Mouse (Mus musculus) limb, embryonic 15.5 days (tissue): Measurements from ENCODE around the gene Psmc3. TPM values are rescaled to one million over a fixed set of nuclear protein-coding genes. Genes with fewer than 3 reads are reported as not detected.
"Not testable (repeated sequence)": the region's sequence is repeated elsewhere in the genome, so short reads cannot be mapped to it uniquely, and the experiment has no call there.

ENCODE experiments used
- ATAC-seq: fragments of 200-750 bp; cut with Nextera tagmentation; 2 replicates; pipeline ENCODE4 v1.8.0; 2017; ENCODE audit warnings: low read depth, moderate TSS enrichment; ENCODE audit not compliant: insufficient number of reproducible peaks, low FRiP score, low TSS enrichment
- H3K27ac ChIP-seq: fragments of 300-500 bp; sonication (generic); 2 replicates; pipeline ENCODE4 v1.5.1; 2015; ENCODE audit warnings: moderate library complexity, mild to moderate bottlenecking, inconsistent platforms
- H3K27me3 ChIP-seq: fragments of 300-500 bp; sonication (generic); 2 replicates; pipeline ENCODE4 v1.6.1; 2015; ENCODE audit warnings: inconsistent platforms
- H3K36me3 ChIP-seq: fragments of 300-500 bp; sonication (generic); 2 replicates; pipeline ENCODE4 v1.6.1; 2015; ENCODE audit warnings: inconsistent platforms
- H3K4me1 ChIP-seq: fragments of 300-500 bp; sonication (generic); 2 replicates; pipeline ENCODE4 v1.6.1; 2015; ENCODE audit warnings: inconsistent platforms
- H3K4me2 ChIP-seq: fragments of 300-500 bp; sonication (generic); 2 replicates; pipeline ENCODE4 v1.6.1; 2015; ENCODE audit warnings: mild to moderate bottlenecking, inconsistent platforms
- H3K4me3 ChIP-seq: fragments of 300-500 bp; sonication (generic); 2 replicates; pipeline ENCODE4 v1.5.1; 2015; ENCODE audit warnings: mild to moderate bottlenecking, inconsistent platforms
- H3K9ac ChIP-seq: fragments of 300-500 bp; sonication (generic); 2 replicates; pipeline ENCODE4 v1.6.1; 2015; ENCODE audit warnings: inconsistent platforms
- H3K9me3 ChIP-seq: fragments of 300-500 bp; sonication (generic); 2 replicates; pipeline ENCODE4 v1.6.1; 2016; ENCODE audit warnings: inconsistent platforms
- WGBS: fragments of 180-500 bp; shearing (Covaris S2); methylation state at CpG from one replicate; pipeline ENCODE4 v1.1.7; 2015; 5-methylcytosine and 5-hydroxymethylcytosine counted together
- polyA plus RNA-seq: library from polyadenylated mRNA; unstranded; fragments of >200 nt; fragmentation: Nextera tagmentation; extraction: Ambion mirVana; gene quantifications from 2 replicates; pipeline ENCODE4 v1.2.1, GENCODE M21; 2015

Gene Psmc3
- polyA plus RNA-seq, result 248 and 294 TPM in 2 replicates

DNA sequence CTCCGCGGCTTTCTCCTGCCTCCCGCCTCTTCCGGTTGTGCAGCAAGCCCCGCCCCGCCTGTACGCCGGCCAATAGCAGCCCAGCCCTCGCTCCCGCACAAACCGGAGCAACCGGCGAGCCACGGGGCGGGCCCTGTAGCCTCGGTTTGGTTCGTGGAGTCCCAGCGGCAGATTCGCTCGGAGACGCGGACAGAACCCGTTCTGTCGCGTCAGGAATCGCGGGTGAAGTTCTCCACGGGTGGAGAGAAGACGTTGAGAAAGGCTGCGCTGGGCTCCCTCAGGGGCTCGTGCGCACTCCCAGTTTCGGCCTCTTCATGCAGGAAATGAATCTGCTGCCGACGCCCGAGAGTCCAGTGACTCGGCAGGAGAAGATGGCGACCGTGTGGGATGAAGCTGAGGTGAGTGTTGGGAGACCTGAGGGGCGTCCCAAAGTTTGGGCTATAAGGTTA, at the start of gene Psmc3:
TSS of gene Psmc3 (plus strand) at position 76 of the 449 bp plus-strand sequence.
- Histone ChIP-seq H3K4me1 (peaks cover 17% of the 10 kb centered on the region), H3K36me3 (peaks cover 43% of the 10 kb centered on the region), H3K4me3 (peak within 1 kb of the TSS; percentile 91), H3K4me2 (peak within 1 kb of the TSS; percentile 82), H3K9me3 (no peaks in the 10 kb centered on the region), H3K27me3 (no peaks in the 10 kb centered on the region), H3K9ac (peak within 1 kb of the TSS; percentile 73), H3K27ac (peak within 1 kb of the TSS; percentile 93)
- peak; percentile 95 for ATAC-seq
- 0% methylated on average over 40 of the region's 40 CpGs for WGBS

GRCm38 (mm10) chr2:91008536-91008935, 45.3 kb upstream of the Psmc3 start:
- no peak overlapping the region for H3K4me3 ChIP-seq
- ATAC-seq, result no peak
- WGBS, result 97% methylated on average over 8 of the region's 8 CpGs
- H3K9ac ChIP-seq, result no peak overlapping the region
- no peak overlapping the region for H3K27ac ChIP-seq
- peaks cover 79% of the 10 kb centered on the region for H3K36me3 ChIP-seq
- H3K9me3 ChIP-seq, result no peaks in the 10 kb centered on the region
- no peak overlapping the region for H3K4me2 ChIP-seq
- no peaks in the 10 kb centered on the region for H3K4me1 ChIP-seq
- H3K27me3 ChIP-seq, result no peaks in the 10 kb centered on the region

- Histone ChIP-seq H3K27ac (no peak overlapping the region), H3K4me3 (no peak overlapping the region), H3K9ac (no peak overlapping the region), H3K4me1 (no peaks in the 10 kb centered on the region), H3K36me3 (peaks cover 70% of the 10 kb centered on the region), H3K9me3 (no peaks in the 10 kb centered on the region), H3K4me2 (no peak overlapping the region), H3K27me3 (no peaks in the 10 kb centered on the region)
- 84% methylated on average over 2 of the region's 2 CpGs for WGBS
- ATAC-seq, result no peak
Measured at GRCm38 (mm10) chr2:91013881-91014280, 39.9 kb upstream of the Psmc3 start.

DNA sequence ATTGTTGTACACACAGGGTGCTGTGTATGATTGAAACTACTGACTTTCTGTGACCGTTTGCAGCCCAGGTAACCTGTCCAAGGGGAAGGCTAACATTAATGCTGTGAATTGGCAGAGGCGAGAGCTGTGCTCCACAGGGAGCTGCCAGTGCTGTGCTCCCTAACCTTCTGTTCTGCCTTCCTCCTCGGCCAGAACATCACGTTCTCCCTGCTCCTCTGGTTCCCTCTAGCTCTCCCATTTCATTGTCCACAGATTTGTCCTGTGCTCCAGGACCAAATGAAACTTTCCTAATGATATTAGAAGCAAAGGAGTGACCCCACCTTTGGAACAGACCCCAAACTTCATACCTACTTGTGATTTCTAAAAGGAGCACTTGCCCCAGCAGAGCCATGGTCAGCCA, 38.4 kb upstream of the Psmc3 start:
- WGBS, result 82% methylated on average over 4 of the region's 4 CpGs
- Histone ChIP-seq H3K9me3 (no peaks in the 10 kb centered on the region), H3K4me3 (no peak overlapping the region), H3K27ac (no peak overlapping the region; the same call in 1 of the 2 replicates), H3K4me1 (no peaks in the 10 kb centered on the region), H3K9ac (no peak overlapping the region), H3K36me3 (peaks cover 64% of the 10 kb centered on the region), H3K27me3 (no peaks in the 10 kb centered on the region), H3K4me2 (no peak overlapping the region)
- ATAC-seq, result no peak

DNA sequence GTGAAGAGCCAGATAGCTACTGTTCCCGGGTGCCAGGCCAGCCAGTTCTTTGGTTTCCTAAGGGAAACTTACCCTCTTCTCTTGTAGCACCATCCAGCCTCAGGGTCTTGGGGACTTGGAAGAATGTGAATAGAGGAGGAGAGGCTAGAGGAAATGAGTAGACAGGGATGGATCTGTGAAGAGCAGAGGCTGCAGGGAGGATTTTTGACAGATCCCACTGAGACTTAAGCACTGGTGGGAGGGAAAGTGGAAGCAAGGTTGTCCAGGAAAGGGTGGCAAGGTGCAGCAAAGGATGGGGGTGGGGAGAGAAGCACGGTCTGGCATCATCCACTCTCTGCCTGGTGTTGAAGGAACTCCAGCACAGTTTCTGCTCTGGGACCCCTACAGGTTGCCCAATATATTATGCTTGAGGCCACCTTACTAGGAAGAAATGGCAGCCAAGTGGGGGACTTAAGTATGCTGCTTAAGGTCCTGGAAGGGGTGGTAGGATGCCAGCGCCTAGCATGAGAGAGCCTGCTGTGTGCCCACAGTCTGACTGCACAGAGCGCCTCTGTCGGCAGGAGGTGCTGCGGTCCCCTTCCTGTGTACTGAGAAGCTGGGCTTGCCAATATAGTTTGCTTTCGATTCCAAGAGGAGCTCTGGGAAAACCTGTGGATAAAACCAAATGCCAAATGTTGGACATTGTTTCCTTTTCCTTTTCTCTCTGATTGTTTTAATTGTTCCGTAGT, 35.6 kb upstream of the Psmc3 start:
- no peak overlapping the region for H3K4me2 ChIP-seq
- no peaks in the 10 kb centered on the region for H3K4me1 ChIP-seq
- no peaks in the 10 kb centered on the region for H3K27me3 ChIP-seq
- H3K27ac ChIP-seq, result no peak overlapping the region
- no peak for ATAC-seq
- peaks cover 49% of the 10 kb centered on the region for H3K36me3 ChIP-seq
- no peak overlapping the region for H3K9ac ChIP-seq
- WGBS, result 76% methylated on average over 8 of the region's 8 CpGs
- H3K9me3 ChIP-seq, result no peaks in the 10 kb centered on the region
- H3K4me3 ChIP-seq, result no peak overlapping the region

DNA sequence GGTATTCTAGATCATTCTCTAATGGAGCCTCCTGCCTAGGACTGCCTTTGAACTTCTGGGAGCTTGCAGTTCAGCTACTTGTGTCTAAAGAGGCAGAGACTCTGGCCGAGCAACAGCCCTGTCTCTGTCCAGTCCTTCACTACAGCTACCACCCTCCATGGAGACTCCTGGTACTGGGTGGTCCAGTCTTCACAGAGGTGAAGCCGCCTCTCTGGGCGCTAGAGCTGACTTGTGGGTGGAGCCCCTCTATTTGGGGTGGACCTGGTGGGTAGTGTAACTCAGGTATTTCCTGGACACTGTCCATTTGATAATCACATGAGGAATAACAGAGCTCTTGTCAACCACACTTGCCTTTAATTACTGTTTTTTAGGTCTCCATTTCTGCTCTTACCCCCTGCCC, 33.9 kb upstream of the Psmc3 start:
- ATAC-seq, result no peak
- H3K9ac ChIP-seq, result no peak overlapping the region
- no peak overlapping the region for H3K4me2 ChIP-seq
- peaks cover 32% of the 10 kb centered on the region for H3K36me3 ChIP-seq
- H3K27me3 ChIP-seq, result no peaks in the 10 kb centered on the region
- H3K4me1 ChIP-seq, result no peaks in the 10 kb centered on the region
- no peak overlapping the region for H3K27ac ChIP-seq
- no peaks in the 10 kb centered on the region for H3K9me3 ChIP-seq
- WGBS, result 97% methylated on average over 3 of the region's 3 CpGs
- H3K4me3 ChIP-seq, result no peak overlapping the region

GRCm38 (mm10) chr2:91022266-91022665, 31.5 kb upstream of the Psmc3 start:
- WGBS, result 96% methylated on average over 7 of the region's 7 CpGs
- ATAC-seq, H3K4me3 ChIP-seq: not testable (repeated sequence)

GRCm38 (mm10) chr2:91023131-91023530, 30.7 kb upstream of the Psmc3 start:
- H3K27me3 ChIP-seq, result no peaks in the 10 kb centered on the region
- peaks cover 18% of the 10 kb centered on the region for H3K36me3 ChIP-seq
- 0 out of 2 replicates have a peak, but pooled peaks cover 3% of the 10 kb centered on the region for H3K4me1 ChIP-seq
- no peak for ATAC-seq
- H3K9me3 ChIP-seq, result no peaks in the 10 kb centered on the region
- no peak overlapping the region for H3K9ac ChIP-seq
- H3K4me3 ChIP-seq, result no peak overlapping the region
- 73% methylated on average over 2 of the region's 2 CpGs for WGBS
- no peak overlapping the region for H3K27ac ChIP-seq
- H3K4me2 ChIP-seq, result no peak overlapping the region

More at GRCm38 (mm10) chr2:91022266-91022665, 31.5 kb upstream of the Psmc3 start:
- H3K36me3 ChIP-seq, result peaks cover 18% of the 10 kb centered on the region
- not testable (repeated sequence) for H3K4me1 ChIP-seq, H3K9ac ChIP-seq, H3K9me3 ChIP-seq, H3K27ac ChIP-seq, H3K27me3 ChIP-seq, H3K4me2 ChIP-seq

DNA sequence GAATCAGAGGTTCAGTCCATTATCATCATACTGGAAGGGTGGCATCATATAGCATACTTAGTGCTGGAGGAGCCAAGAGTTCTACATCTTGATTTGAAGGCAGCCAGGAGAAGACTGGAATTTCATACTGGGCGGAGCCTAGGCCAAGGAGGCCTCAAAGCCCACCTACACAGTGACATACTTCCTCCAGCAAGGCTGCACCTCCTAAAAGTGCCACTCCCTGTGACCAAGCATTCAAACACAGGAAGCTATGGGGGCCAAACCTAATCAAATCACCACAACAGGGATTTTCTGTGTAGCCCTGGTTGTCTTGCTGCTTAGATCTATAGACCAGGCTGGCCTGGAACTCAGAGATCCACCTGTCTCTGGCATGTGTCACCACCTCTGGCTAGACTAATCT, 29.9 kb upstream of the Psmc3 start:
- Histone ChIP-seq H3K36me3 (peaks cover 15% of the 10 kb centered on the region), H3K27ac (no peak overlapping the region), H3K27me3 (no peaks in the 10 kb centered on the region), H3K9me3 (no peaks in the 10 kb centered on the region), H3K4me3 (no peak overlapping the region), H3K4me1 (0 out of 2 replicates have a peak, but pooled peaks cover 3% of the 10 kb centered on the region), H3K4me2 (no peak overlapping the region), H3K9ac (no peak overlapping the region)
- 95% methylated on average over 1 of the region's 1 CpGs for WGBS
- no peak for ATAC-seq

GRCm38 (mm10) chr2:91025081-91025516, 28.7 kb upstream of the Psmc3 start:
- H3K9me3 ChIP-seq, result no peaks in the 10 kb centered on the region
- peaks cover 9% of the 10 kb centered on the region for H3K36me3 ChIP-seq
- no peak overlapping the region for H3K27ac ChIP-seq
- no peaks in the 10 kb centered on the region for H3K27me3 ChIP-seq
- ATAC-seq, result no peak
- no peak overlapping the region for H3K9ac ChIP-seq
- WGBS, result 97% methylated on average over 1 of the region's 1 CpGs
- no peak overlapping the region for H3K4me3 ChIP-seq
- H3K4me1 ChIP-seq, result 0 out of 2 replicates have a peak, but pooled peaks cover 3% of the 10 kb centered on the region
- no peak overlapping the region for H3K4me2 ChIP-seq

DNA sequence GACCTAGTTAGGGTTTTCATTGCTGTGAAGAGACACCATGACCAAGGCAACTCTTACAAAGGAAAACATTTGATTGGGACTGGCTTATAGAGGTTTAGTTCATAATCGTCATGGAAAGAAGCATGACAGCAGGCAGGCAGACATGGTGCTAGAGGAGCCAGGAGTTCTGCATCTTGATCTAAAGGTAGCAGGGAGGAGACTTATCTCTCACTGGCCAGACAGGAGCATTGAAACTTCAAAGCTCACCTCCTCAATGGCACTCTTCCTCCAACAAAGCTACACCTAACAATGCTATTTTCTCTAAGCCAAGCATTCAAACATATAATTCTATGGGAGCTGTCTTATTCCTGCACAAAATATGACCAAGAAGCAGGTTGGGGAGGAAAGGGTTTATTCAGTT, 27.3 kb upstream of the Psmc3 start:
- Histone ChIP-seq H3K4me3 (no peak overlapping the region), H3K9me3 (no peaks in the 10 kb centered on the region), H3K36me3 (no peaks in the 10 kb centered on the region), H3K9ac (no peak overlapping the region), H3K4me1 (0 out of 2 replicates have a peak, but pooled peaks cover 3% of the 10 kb centered on the region), H3K27ac (no peak overlapping the region), H3K4me2 (no peak overlapping the region), H3K27me3 (no peaks in the 10 kb centered on the region)
- no peak for ATAC-seq
- 88% methylated on average over 1 of the region's 1 CpGs for WGBS

DNA sequence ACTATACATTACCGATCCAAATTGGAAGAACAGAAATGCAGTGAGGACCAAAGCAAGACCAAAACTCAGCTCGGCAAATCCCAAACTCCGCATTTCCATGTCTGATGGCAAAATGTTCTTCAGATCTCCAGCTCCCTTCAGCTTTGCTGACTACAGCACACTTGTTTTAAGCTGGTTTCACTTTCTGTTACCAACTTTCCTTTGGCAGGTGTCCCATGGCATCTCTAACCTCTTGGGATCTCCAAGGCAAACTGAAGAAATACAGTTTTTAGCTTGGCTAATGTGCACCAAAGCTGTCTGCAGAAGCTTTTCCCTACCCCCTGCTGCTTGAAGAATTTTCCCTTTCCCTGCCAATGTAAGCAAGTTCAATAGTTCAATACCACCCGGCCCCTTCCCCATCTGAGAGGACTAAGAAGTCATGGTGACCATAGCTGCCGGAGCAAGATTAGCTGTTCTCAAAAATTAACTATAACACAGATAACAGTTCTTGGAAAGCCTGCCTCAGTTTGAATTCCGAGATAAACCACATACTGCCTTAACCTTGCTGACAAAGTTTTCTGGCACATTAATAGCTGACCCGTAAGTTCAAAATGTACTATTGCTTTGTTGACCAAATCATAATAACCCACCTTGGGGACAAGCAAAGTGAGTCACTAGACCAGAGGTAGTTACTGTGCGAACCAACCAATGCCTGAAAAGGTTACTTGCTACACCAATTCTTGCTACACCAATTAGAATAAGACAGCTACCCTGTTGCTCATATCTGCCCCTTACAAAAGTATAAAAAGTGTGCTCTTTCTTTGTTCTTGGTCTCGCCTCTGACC, 26.2 kb upstream of the Psmc3 start:
- Histone ChIP-seq H3K36me3 (no peaks in the 10 kb centered on the region), H3K4me3 (no peak overlapping the region), H3K4me1 (0 out of 2 replicates have a peak, but pooled peaks cover 3% of the 10 kb centered on the region), H3K9me3 (no peaks in the 10 kb centered on the region), H3K9ac (no peak overlapping the region), H3K4me2 (no peak overlapping the region), H3K27me3 (no peaks in the 10 kb centered on the region), H3K27ac (no peak overlapping the region)
- 83% methylated on average over 9 of the region's 9 CpGs for whole genome bisulfite sequencing
- no peak for ATAC-seq
